Mouse (Mus musculus) myocyte (in vitro differentiated cells): Measurements from ENCODE around the gene C3.

Experiments
- POLR2AphosphoS2 ChIP-seq: IDR thresholded peaks from one replicate; pipeline ENCODE4 v1.6.1; 2011; ENCODE audit warnings: low read depth, control low read depth; ENCODE audit not compliant: insufficient read length
- TCF3 ChIP-seq: IDR thresholded peaks from one replicate; pipeline ENCODE4 v1.6.1; 2011; ENCODE audit warnings: low read depth, control low read depth; ENCODE audit not compliant: insufficient read length

DNA sequence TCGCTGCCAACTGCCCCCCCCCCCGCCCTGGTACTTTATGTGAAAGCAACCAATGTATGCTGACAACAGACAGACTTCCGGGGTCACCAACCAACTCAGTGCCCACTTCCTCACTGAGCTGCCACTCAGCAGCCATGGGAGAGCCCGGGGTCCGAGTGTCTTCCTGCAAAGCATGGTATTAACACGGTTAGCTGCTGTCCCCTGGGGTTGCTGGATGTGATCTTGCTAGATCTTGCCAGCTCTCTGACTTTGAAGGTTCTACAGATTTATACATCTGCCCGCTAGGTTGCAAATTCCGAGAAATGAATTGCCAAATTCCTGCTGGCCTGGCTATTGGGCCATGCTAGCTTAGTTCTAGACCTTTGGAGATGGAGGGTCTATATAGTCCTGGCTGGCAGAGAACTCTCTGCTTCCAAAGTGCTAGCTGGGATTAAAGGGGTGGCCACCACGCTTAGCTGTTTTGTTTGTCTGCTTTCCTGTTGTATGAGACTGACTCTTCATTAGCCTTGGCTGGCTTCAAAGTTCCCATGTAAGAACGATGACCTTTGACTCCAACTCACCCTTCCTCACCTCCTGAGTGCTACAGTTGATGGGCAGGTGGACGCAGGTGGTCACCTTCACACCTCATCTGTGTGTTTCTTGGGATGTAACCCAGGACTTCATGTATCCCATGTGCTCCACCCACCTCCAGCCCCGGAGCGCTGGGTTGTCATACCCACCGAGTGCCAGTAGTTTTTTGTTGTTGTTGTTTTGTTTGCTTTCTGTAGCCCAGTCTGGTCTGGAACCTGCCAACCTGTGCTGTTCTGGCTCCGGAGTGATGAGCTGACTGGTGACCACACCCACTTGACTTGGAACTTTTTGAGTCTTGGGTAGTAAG, 2.2 kb upstream of the C3 start:
- no peak for TF ChIP-seq TCF3
- no peak for TF ChIP-seq POLR2AphosphoS2
